Mouse (Mus musculus): ENCODE data around the gene Sgsm2. TPM values are rescaled to one million over a fixed set of nuclear protein-coding genes. Genes with fewer than 3 reads are reported as not detected.

Gene Sgsm2
- polyA plus RNA-seq, 1 experiment from 2014 or later = 4.2 TPM

DNA sequence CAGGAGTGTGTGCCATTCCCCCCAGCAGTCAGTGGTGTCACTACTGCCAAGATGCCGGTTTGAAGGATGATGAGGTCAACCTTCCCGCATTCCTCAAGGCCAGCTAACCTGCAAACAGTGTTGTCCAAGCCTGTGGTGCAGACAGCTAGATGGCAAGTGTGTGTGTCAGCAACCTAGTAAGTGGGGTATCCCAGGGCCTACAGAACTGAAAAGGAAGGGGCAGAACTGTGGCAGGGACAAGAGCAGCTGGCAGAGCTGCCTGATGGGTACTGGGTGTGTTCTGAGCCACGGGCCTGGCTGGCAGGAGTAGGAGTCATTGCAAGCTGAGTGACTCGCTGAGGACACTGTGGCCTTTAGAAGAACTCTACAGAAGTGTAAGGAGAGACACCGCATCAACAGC, 34.7 kb downstream of the Sgsm2 start:
- no peaks in the 10 kb centered on the region for H3K9me3 ChIP-seq
- ATAC-seq (ENCODE audit: extremely low read depth, insufficient number of reproducible peaks, low FRiP score, low TSS enrichment) = no peak
- WGBS = 61% methylated on average over 5 of the region's 5 CpGs

DNA sequence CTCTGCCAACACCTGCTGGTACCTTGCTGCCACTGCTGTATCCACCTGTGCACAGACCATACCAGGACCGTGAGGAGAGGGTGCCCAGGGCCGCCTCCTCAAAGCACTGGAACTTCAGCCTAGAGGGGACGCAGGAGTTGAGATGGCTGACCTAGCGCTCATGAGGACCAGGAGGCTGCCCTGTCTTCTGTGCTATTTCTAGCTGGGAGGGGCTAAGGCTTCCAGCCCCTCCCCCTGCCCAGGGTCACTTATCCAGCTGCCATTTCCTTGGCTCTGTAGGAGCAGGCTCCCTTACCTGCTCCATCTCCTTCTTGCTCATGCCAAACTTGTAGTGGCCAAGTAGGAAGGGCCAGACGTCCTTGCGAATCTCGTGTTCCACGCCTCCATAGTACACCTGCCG, 39.1 kb downstream of the Sgsm2 start:
- 0 out of 2 replicates have a peak overlapping the region, but pooled peaks have one; percentile 14 for H3K9ac ChIP-seq
- no peaks in the 10 kb centered on the region for H3K9me3 ChIP-seq
- 70% methylated on average over 9 of the region's 9 CpGs for WGBS
- H3K36me3 ChIP-seq = peaks cover 18% of the 10 kb centered on the region
- no peak for ATAC-seq (ENCODE audit: extremely low read depth, insufficient number of reproducible peaks, low FRiP score, low TSS enrichment)
- H3K27ac ChIP-seq (replicated peaks) = no peak overlapping the region
- no peak overlapping the region for H3K4me3 ChIP-seq
- peaks cover 15% of the 10 kb centered on the region for H3K4me1 ChIP-seq
- no peaks in the 10 kb centered on the region for H3K27me3 ChIP-seq (replicated peaks)
- H3K4me2 ChIP-seq = no peak overlapping the region

More for the DNA sequence above, 34.7 kb downstream of the Sgsm2 start:
- no peak overlapping the region for H3K4me3 ChIP-seq
- no peak overlapping the region for H3K4me2 ChIP-seq
- H3K4me1 ChIP-seq = peaks cover 37% of the 10 kb centered on the region
- H3K36me3 ChIP-seq = peaks cover 8% of the 10 kb centered on the region; the same call in 1 of the 2 replicates
- no peaks in the 10 kb centered on the region for H3K27me3 ChIP-seq (replicated peaks)
- no peak overlapping the region for H3K9ac ChIP-seq
- H3K27ac ChIP-seq (replicated peaks) = no peak overlapping the region

DNA sequence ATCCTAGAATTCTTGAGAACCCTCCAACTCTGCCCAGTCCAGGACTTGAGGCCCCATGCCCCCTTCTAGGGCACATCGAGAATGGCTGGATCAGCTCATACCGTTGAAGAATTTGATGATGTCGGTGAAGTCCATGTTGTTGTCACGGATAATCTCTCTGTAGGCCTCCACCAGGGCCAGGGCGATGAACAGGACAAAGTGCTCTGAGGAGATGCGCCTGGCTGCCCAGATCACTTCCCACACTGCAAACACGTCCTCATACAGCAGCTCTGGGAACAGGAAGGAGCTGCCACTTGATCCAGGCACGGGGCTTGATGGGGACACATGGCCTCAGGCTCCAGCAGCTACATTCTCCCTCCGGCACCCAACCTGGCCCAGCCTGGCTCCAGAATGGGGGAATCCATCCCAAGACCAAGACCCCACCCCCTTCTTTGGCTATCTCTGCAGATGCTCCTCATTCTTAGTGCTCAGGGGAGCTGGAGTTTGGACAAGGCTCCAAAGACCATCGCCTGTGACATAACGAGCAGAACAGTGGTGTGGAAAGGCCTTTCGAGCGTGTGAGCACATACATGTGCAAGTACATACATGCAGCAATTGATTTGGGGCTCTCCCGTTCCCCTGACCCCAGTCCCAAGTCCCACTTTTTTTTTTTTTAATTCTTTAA, 45.7 kb downstream of the Sgsm2 start:
- Histone ChIP-seq H3K4me1 (peaks cover 21% of the 10 kb centered on the region), H3K36me3 (peaks cover 29% of the 10 kb centered on the region), H3K4me3 (no peak overlapping the region), H3K4me2 (no peak overlapping the region), H3K9ac (no peak overlapping the region), H3K27ac (replicated peaks) (no peak overlapping the region), H3K9me3 (no peaks in the 10 kb centered on the region), H3K27me3 (replicated peaks) (no peaks in the 10 kb centered on the region)
- WGBS = 70% methylated on average over 14 of the region's 14 CpGs
- no peak for ATAC-seq (ENCODE audit: extremely low read depth, insufficient number of reproducible peaks, low FRiP score, low TSS enrichment)

DNA sequence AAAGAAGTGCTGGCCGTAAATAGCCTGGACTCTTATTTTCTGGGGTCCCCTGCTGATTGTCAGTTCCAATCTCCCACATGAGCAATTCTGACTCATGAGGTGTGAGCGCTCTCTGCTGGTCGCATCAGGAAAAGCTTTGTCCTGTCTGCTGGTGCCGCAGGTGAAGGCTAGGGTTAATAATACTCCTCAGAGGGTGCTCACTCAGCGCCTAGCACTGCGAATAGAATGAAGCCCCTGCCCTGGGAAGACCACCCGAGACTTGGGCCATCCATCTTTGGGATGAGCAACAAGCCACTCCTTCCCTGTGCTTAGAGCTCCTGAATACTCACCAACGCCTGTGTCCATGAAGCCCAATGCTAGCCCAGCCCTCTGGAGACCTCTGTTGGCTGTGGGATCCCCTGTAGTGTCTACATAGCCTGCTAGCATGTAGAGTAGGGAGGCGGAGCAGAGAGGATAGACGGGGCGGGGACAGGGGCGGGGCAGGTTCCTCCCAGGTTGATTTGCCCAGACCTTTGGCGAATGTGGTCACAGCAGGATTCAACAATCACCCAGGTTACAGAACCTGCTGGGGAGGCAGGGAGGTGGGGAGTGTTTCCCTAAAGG, 48.8 kb downstream of the Sgsm2 start:
- peaks cover 47% of the 10 kb centered on the region for H3K36me3 ChIP-seq
- 8% methylated on average over 13 of the region's 13 CpGs for WGBS
- ATAC-seq (ENCODE audit: extremely low read depth, insufficient number of reproducible peaks, low FRiP score, low TSS enrichment) = peak; percentile 58; the same call in 1 of the 2 replicates
- peak overlapping the region; percentile 37 for H3K4me2 ChIP-seq
- H3K27ac ChIP-seq (replicated peaks) = peak overlapping the region; percentile 88
- H3K27me3 ChIP-seq (replicated peaks) = no peaks in the 10 kb centered on the region
- peak overlapping the region; percentile 56 for H3K9ac ChIP-seq
- peaks cover 38% of the 10 kb centered on the region for H3K4me1 ChIP-seq
- no peak overlapping the region for H3K4me3 ChIP-seq
- peaks cover 3% of the 10 kb centered on the region; the same call in 1 of the 2 replicates for H3K9me3 ChIP-seq

DNA sequence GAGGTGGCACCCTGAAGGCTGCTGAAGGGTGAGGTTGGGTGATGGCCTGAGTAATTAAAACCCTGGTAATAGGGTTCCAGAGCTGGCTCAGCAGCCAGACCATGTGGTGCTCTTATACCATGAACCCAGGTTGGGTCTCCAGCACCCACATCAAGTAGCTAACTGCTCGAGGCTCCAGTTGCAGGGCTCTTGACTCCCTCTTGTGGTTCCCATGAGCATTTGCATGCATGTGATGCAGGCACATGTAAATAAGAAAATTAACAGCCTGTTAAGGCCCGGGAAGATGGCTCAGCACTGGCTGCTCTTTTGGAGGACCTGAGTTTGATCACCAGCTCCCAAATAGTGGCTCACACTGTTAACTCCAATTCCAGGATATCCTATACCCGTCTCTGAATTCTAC, 51.1 kb downstream of the Sgsm2 start:
- Histone ChIP-seq H3K27me3 (replicated peaks) (no peaks in the 10 kb centered on the region), H3K9ac (no peak overlapping the region), H3K4me2 (no peak overlapping the region), H3K4me1 (peaks cover 58% of the 10 kb centered on the region), H3K9me3 (peaks cover 3% of the 10 kb centered on the region; the same call in 1 of the 2 replicates), H3K4me3 (no peak overlapping the region), H3K36me3 (peaks cover 48% of the 10 kb centered on the region), H3K27ac (replicated peaks) (no peak overlapping the region)
- no peak for ATAC-seq (ENCODE audit: extremely low read depth, insufficient number of reproducible peaks, low FRiP score, low TSS enrichment)
- WGBS = 58% methylated on average over 3 of the region's 3 CpGs

DNA sequence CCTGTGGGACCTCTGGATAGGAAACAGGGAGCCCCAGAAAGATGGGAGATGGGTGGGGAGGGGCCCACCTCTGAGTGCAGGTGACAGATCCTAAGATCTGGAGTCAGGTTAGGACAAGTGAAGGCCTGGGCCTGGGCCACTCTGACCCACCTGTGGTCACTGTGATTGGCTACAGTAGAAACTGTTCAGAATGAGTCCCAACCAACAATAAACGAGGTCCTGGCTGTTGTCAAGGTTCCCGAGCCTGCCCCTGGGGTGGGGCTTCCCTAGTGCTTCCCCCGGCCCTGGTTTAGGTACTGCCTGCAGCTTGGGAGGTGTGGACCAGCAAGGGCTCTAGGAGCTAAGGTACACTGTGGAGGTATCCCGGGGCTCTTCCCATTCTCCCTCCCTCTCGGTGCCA, 53.1 kb downstream of the Sgsm2 start:
- peaks cover 3% of the 10 kb centered on the region; the same call in 1 of the 2 replicates for H3K9me3 ChIP-seq
- H3K9ac ChIP-seq = peak overlapping the region; percentile 45; the same call in 1 of the 2 replicates
- H3K4me3 ChIP-seq = no peak overlapping the region
- H3K4me1 ChIP-seq = peaks cover 69% of the 10 kb centered on the region
- no peaks in the 10 kb centered on the region for H3K27me3 ChIP-seq (replicated peaks)
- 56% methylated on average over 5 of the region's 5 CpGs for WGBS
- ATAC-seq (ENCODE audit: extremely low read depth, insufficient number of reproducible peaks, low FRiP score, low TSS enrichment) = no peak
- peak overlapping the region; percentile 56 for H3K27ac ChIP-seq (replicated peaks)
- peaks cover 57% of the 10 kb centered on the region for H3K36me3 ChIP-seq
- no peak overlapping the region for H3K4me2 ChIP-seq

DNA sequence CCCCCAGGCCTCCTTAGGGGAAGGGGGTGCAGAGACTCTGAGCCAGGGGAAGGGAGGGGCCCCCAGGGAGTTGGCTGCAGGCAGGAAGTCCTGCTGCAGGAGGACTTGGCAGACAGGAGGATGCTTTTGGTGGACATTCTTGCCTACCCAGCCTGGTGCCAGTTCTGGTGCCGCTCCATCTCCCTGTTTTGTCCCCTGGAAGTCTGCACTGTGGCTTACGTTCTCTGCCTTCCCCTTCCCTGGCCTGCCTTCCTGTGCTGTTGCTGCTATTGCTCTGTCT, 53.5 kb downstream of the Sgsm2 start:
- Histone ChIP-seq H3K4me3 (no peak overlapping the region), H3K9me3 (peaks cover 3% of the 10 kb centered on the region; the same call in 1 of the 2 replicates), H3K27ac (replicated peaks) (peak overlapping the region; percentile 56), H3K36me3 (peaks cover 57% of the 10 kb centered on the region), H3K4me1 (peaks cover 67% of the 10 kb centered on the region), H3K9ac (peak overlapping the region; percentile 45; the same call in 1 of the 2 replicates), H3K27me3 (replicated peaks) (no peaks in the 10 kb centered on the region), H3K4me2 (no peak overlapping the region)
- 73% methylated on average over 2 of the region's 2 CpGs for WGBS
- ATAC-seq (ENCODE audit: extremely low read depth, insufficient number of reproducible peaks, low FRiP score, low TSS enrichment) = no peak

DNA sequence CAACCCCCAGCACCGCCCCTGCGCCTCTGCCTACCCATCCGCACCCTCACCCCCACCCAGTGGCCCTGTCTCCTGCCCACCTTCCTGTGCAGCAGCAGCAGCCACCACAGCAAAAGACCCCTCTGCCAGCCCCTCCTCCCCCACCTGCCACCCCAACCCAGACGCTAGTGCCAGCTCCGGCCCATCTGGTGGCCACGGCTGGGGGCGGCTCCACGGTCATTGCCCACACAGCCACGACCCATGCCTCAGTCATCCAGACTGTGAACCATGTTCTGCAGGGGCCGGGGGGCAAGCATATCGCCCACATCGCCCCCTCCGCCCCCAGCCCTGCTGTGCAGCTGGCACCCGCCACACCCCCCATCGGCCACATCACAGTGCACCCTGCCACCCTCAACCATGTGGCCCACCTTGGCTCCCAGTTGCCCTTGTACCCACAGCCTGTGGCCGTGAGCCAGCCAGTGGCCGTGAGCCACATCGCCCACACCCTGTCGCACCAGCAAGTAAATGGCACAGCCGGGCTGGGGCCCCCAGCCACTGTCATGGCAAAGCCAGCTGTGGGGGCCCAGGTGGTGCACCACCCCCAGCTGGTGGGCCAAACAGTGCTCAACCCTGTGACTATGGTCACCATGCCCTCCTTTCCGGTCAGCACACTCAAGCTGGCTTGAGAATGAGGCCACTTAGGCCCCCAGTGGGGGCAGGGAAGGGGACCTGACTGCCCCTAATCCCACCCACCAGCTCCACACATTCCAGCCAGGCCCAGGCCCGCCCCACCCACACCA, 54.0 kb downstream of the Sgsm2 start:
- ATAC-seq (ENCODE audit: extremely low read depth, insufficient number of reproducible peaks, low FRiP score, low TSS enrichment) = no peak
- H3K4me1 ChIP-seq = peaks cover 62% of the 10 kb centered on the region
- H3K4me2 ChIP-seq = no peak overlapping the region
- peaks cover 57% of the 10 kb centered on the region for H3K36me3 ChIP-seq
- H3K27me3 ChIP-seq (replicated peaks) = no peaks in the 10 kb centered on the region
- peak overlapping the region; percentile 45; the same call in 1 of the 2 replicates for H3K9ac ChIP-seq
- 95% methylated on average over 20 of the region's 22 CpGs for WGBS
- H3K9me3 ChIP-seq = peaks cover 3% of the 10 kb centered on the region; the same call in 1 of the 2 replicates
- peak overlapping the region; percentile 56; the same call in 1 of the 2 replicates for H3K27ac ChIP-seq (replicated peaks)
- H3K4me3 ChIP-seq = no peak overlapping the region

DNA sequence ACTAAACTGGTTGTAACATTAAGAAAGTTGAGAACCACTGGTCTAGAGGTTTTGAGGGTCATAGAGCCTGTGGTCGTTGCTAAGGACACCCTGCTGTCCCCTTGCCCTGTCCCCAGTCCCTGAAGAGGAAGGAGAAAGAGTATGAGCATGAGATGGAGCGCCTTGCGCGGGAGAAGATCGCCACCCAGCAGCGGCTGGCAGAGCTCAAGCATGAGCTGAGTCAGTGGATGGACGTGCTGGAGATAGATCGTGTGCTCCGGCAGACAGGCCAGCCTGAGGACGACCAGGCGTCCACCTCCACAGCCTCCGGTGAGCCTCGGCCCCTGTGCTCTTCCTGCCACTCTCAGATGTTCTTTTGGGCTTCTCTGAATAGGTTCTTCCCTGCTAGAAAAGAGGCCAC, 54.8 kb downstream of the Sgsm2 start:
- peaks cover 3% of the 10 kb centered on the region; the same call in 1 of the 2 replicates for H3K9me3 ChIP-seq
- H3K4me1 ChIP-seq = peaks cover 66% of the 10 kb centered on the region
- no peak overlapping the region for H3K9ac ChIP-seq
- 87% methylated on average over 13 of the region's 13 CpGs for WGBS
- no peak overlapping the region for H3K4me2 ChIP-seq
- H3K27me3 ChIP-seq (replicated peaks) = no peaks in the 10 kb centered on the region
- H3K36me3 ChIP-seq = peaks cover 58% of the 10 kb centered on the region
- ATAC-seq (ENCODE audit: extremely low read depth, insufficient number of reproducible peaks, low FRiP score, low TSS enrichment) = no peak
- H3K4me3 ChIP-seq = no peak overlapping the region
- no peak overlapping the region for H3K27ac ChIP-seq (replicated peaks)

DNA sequence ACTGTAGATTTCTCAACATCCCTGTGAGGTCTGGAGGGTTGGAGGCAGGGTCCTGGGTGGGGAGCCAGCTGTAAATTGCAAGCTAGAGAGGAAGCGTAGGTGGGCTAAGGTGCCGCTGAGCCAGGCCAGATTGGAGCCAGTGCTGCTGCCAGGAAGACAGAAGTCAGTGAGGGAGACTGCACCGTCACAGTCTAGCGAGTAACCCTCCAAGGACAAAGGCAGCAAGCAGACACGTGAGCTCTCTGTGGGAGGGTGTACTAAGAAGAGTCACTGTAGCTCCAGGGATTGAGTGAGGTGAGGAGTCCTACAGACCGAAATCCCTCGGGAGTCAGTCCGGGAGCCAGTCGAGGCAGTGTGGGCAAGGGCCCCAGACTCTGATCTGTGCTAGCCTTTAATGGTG, 55.5 kb downstream of the Sgsm2 start:
- H3K27me3 ChIP-seq (replicated peaks) = no peaks in the 10 kb centered on the region
- H3K4me1 ChIP-seq = peaks cover 73% of the 10 kb centered on the region
- peaks cover 65% of the 10 kb centered on the region for H3K36me3 ChIP-seq
- H3K9ac ChIP-seq = peak overlapping the region; percentile 58
- no peak overlapping the region for H3K4me2 ChIP-seq
- no peak overlapping the region for H3K4me3 ChIP-seq
- H3K9me3 ChIP-seq = peaks cover 3% of the 10 kb centered on the region; the same call in 1 of the 2 replicates
- 72% methylated on average over 9 of the region's 9 CpGs for WGBS
- no peak for ATAC-seq (ENCODE audit: extremely low read depth, insufficient number of reproducible peaks, low FRiP score, low TSS enrichment)
- peak overlapping the region; percentile 74 for H3K27ac ChIP-seq (replicated peaks)

DNA sequence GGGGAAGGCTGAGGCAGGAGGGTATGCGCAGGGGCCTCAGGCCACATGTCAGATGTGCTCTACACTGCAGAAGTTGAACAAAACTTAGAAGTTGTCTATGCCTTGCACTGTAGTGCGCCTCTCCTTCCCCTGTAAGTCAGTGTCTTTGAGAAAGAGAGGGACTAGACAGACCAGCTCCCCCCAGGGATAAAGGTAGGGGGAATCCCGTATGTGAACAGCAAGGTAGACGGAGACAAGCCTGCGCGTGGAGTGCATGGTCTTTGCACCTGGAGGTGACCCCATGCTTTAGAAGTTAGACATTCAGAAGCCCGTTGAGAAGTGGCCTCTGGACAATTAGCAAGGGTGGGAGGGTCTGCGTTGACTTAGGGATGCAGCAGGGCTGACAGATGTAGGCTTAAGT, 56.1 kb downstream of the Sgsm2 start:
- H3K27ac ChIP-seq (replicated peaks) = peak overlapping the region; percentile 74
- WGBS = 86% methylated on average over 8 of the region's 8 CpGs
- H3K4me2 ChIP-seq = no peak overlapping the region
- H3K4me3 ChIP-seq = no peak overlapping the region
- H3K4me1 ChIP-seq = peaks cover 79% of the 10 kb centered on the region
- peak overlapping the region; percentile 58 for H3K9ac ChIP-seq
- no peaks in the 10 kb centered on the region for H3K27me3 ChIP-seq (replicated peaks)
- H3K9me3 ChIP-seq = peaks cover 3% of the 10 kb centered on the region; the same call in 1 of the 2 replicates
- no peak for ATAC-seq (ENCODE audit: extremely low read depth, insufficient number of reproducible peaks, low FRiP score, low TSS enrichment)
- peaks cover 62% of the 10 kb centered on the region for H3K36me3 ChIP-seq
